Mouse (Mus musculus) heart, adult 2 months (tissue): ENCODE data around the gene Cd200.

ENCODE experiments used
- CTCF ChIP-seq: fragments of 200-600 bp; IDR thresholded peaks from 2 replicates; pipeline ENCODE4 v1.8.1; 2022; ENCODE audit warnings: antibody characterized with exemption, mild to moderate bottlenecking, moderate library complexity
- POLR2A ChIP-seq: fragments of 200-500 bp; IDR thresholded peaks from 2 replicates; pipeline ENCODE4 v1.6.1; 2011; ENCODE audit warnings: mild to moderate bottlenecking, low read depth, low read length, control low read depth; ENCODE audit not compliant: insufficient read depth

DNA sequence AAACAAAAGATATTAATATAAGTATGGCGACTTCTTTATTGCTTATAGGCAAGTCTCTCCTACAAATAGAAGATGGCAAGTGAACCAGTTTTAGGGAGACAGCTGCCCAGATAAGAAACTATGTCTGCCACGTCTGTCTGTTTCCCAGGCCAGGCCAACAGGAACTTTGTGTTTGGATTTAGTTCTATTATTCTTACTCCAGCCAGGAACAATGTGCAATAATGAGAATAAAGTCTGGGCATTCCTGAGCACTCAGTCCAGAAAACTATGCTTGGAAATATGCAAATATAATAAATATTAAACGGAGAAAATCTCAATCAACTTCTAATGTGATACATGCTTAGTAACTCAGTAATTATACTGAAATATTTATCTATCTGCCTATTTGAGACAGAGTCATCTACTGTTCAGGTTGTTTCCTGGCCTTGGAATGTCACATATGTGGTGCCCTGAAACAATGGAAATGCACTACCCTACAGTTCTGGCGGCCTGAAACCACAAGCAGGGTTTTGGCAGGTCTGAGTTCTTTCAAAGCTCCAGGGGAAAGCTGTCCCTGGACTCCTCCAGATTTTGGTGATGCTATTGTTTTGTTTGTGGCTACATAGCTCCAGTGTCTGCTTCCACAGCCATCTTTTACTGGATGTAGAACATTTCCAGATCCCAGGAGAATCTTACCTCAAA lies 39.4 kb downstream of the Cd200 start:
- TF ChIP-seq CTCF (no peak), POLR2A (no peak)
